Mouse (Mus musculus): ENCODE results near the gene Ppie. TPM values are rescaled to one million over a fixed set of nuclear protein-coding genes. Genes with fewer than 3 reads are reported as not detected.
"Not testable (repeated sequence)": the region's sequence is repeated elsewhere in the genome, so short reads cannot be mapped to it uniquely, and the experiment has no call there.

Gene Ppie
- polyA plus RNA-seq, 1 experiment from 2014 or later, result 112 TPM

DNA sequence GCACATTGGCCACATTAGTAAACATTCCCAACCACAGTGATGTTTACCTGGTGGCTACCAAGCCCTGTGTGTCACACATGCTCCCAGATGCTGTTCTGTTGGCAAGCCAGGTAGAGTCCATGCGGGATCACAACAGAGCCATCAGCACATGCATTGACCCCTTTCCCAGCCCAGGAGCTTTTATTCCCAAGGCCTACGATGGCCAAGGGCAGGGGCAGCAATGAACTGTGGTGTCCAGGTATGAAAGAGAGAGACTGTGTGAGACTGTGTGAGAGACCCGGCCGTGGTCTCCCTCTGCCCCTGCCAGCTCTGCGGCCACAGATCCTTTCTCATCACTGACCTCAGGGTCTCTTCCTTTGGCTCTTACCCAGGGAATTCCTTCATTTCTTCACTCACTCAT lies 31.7 kb downstream of the Ppie start:
- no peak for DNase-seq (ENCODE audit: low spot score)
- Histone ChIP-seq H3K27me3 (replicated peaks; ENCODE audit: control insufficient read depth, insufficient read depth, low read length) (peaks cover 32% of the 10 kb centered on the region), H3K4me1 (replicated peaks; ENCODE audit: control insufficient read depth, insufficient read depth, low read length) (peaks cover 7% of the 10 kb centered on the region; the same call in 1 of the 2 replicates), H3K27ac (ENCODE audit: low read depth) (no peak overlapping the region), H3K4me2 (ENCODE audit: low read length) (no peak overlapping the region), H3K9me3 (ENCODE audit: control insufficient read depth, low read length) (no peaks in the 10 kb centered on the region), H3K9ac (ENCODE audit: low read length) (no peak overlapping the region), H3K36me3 (ENCODE audit: control insufficient read depth, insufficient read depth, low read length) (no peaks in the 10 kb centered on the region), H3K4me3 (ENCODE audit: low read depth, low read length) (no peak overlapping the region)
- no peak for ATAC-seq (replicated peaks; ENCODE audit: low FRiP score, low TSS enrichment, low read depth)
- WGBS, result 88% methylated on average over 5 of the region's 5 CpGs

DNA sequence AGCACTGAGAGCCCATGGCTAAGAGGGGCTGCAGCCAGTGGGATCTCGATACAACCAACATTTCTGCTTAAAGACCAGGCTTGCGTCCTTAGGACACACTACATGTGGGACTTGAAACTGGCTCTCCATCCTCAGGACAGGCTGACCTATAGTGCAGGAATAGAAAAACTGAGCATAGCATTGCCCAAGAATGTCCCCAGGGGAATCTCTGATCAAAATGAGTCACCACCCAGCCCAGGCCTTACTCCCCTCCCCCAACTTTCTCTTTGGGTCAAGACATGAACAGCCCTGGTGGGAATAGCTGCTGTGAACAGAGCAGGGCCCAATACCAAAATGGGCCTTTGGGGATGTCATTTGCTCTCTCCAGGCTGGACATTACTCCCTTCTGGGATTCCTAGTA lies 32.9 kb downstream of the Ppie start:
- H3K4me3 ChIP-seq (ENCODE audit: low read depth, low read length), result no peak overlapping the region
- H3K4me1 ChIP-seq (replicated peaks; ENCODE audit: control insufficient read depth, insufficient read depth, low read length), result peaks cover 7% of the 10 kb centered on the region; the same call in 1 of the 2 replicates
- 82% methylated on average over 2 of the region's 2 CpGs for WGBS
- H3K9ac ChIP-seq (ENCODE audit: low read length), result no peak overlapping the region
- H3K4me2 ChIP-seq (ENCODE audit: low read length), result no peak overlapping the region
- DNase-seq (ENCODE audit: low spot score) (no peak), ATAC-seq (replicated peaks; ENCODE audit: low FRiP score, low TSS enrichment, low read depth) (no peak)
- no peaks in the 10 kb centered on the region for H3K9me3 ChIP-seq (ENCODE audit: control insufficient read depth, low read length)
- H3K27ac ChIP-seq (ENCODE audit: low read depth), result no peak overlapping the region
- peaks cover 35% of the 10 kb centered on the region for H3K27me3 ChIP-seq (replicated peaks; ENCODE audit: control insufficient read depth, insufficient read depth, low read length)
- H3K36me3 ChIP-seq (ENCODE audit: control insufficient read depth, insufficient read depth, low read length), result no peaks in the 10 kb centered on the region

DNA sequence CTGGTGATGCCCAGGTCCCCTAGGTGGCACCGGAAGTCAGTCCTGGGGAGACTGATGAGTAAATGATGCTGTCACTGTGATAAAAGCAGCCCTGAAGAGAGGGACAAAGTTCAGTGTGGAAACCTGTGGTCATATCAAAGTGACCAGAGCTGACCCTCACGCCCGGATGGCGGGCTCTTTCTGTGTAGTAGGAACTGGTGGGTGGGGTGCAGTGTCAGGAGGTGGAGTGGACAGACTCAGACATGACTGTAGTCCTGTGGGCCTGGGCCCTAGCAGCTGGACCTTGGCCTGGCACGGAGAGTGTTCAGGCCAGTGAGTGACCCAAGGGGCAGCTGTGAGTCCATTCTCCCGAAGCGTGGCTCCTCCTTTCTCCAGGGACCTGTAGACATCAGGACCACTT lies 33.8 kb downstream of the Ppie start:
- H3K9me3 ChIP-seq (ENCODE audit: control insufficient read depth, low read length); H3K4me2 ChIP-seq (ENCODE audit: low read length); H3K36me3 ChIP-seq (ENCODE audit: control insufficient read depth, insufficient read depth, low read length); DNase-seq (ENCODE audit: low spot score); H3K4me3 ChIP-seq (ENCODE audit: low read depth, low read length); H3K27ac ChIP-seq (ENCODE audit: low read depth); ATAC-seq (replicated peaks; ENCODE audit: low FRiP score, low TSS enrichment, low read depth); H3K9ac ChIP-seq (ENCODE audit: low read length); H3K4me1 ChIP-seq (replicated peaks; ENCODE audit: control insufficient read depth, insufficient read depth, low read length): not testable (repeated sequence)
- H3K27me3 ChIP-seq (replicated peaks; ENCODE audit: control insufficient read depth, insufficient read depth, low read length), result peaks cover 35% of the 10 kb centered on the region
- whole genome bisulfite sequencing, result 82% methylated on average over 6 of the region's 7 CpGs

DNA sequence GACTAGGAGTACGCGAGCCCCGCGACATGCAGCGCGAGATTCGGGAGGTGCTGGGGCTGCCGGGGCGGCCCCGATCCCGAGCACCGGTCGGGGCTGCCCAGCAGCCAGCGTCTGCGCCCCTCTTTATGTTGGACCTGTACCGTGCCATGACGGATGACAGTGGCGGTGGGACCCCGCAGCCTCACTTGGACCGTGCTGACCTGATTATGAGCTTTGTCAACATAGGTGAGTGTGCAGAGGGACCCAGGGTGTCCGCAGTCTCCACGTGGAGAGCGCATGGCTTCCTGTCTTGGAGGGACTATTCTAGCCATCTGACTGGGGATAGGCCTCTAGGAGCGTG lies 34.3 kb downstream of the Ppie start:
- Histone ChIP-seq H3K4me1 (replicated peaks; ENCODE audit: control insufficient read depth, insufficient read depth, low read length) (peaks cover 7% of the 10 kb centered on the region; the same call in 1 of the 2 replicates), H3K9me3 (ENCODE audit: control insufficient read depth, low read length) (no peaks in the 10 kb centered on the region), H3K27me3 (replicated peaks; ENCODE audit: control insufficient read depth, insufficient read depth, low read length) (peaks cover 35% of the 10 kb centered on the region), H3K4me3 (ENCODE audit: low read depth, low read length) (peak overlapping the region; percentile 20), H3K27ac (ENCODE audit: low read depth) (no peak overlapping the region), H3K36me3 (ENCODE audit: control insufficient read depth, insufficient read depth, low read length) (no peaks in the 10 kb centered on the region), H3K9ac (ENCODE audit: low read length) (no peak overlapping the region), H3K4me2 (ENCODE audit: low read length) (peak overlapping the region; percentile 48)
- ATAC-seq (replicated peaks; ENCODE audit: low FRiP score, low TSS enrichment, low read depth) (peak; percentile 29), DNase-seq (ENCODE audit: low spot score) (no peak)
- 26% methylated on average over 24 of the region's 24 CpGs for WGBS

DNA sequence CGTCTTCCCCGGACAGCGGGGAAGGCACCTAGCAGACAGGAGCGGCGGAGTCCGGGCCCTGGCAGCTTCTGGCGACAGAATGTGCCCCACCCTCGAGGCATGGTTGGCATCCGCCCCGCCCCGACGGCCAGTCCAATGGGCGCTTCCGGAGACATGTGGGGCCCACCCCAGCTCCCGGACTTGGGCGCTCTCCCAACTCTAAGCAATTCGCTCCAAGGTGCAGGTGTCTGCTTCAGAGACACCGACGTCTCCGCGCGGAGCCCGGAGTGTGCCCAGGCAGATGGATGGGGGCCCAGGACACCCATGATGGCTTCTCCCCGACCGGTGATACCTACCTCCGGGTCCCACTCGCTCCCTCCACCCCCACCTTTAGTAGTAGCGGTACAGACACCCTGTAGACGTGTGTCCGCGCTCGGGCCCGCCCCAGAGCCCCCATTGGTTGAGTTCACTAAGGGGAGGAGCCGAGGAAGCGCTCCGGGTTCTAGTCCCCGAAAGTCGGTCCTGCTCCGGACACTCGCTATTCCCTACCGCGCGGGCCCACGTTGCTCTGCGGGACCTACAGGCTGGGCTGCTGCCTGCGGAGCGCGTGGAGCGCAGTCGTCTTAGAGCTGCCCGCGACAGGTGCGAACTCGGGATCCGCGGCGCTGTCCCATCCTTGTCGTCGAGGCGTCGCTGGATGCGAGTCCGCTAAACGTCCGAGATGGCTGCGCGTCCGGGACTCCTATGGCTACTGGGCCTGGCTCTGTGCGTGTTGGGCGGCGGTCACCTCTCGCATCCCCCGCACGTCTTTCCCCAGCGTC lies 34.9 kb downstream of the Ppie start, which contains the start of gene Bmp8b:
Bmp8b (plus strand) TSS at position 515 of the 800 bp plus-strand sequence.
- no peaks in the 10 kb centered on the region for H3K9me3 ChIP-seq (ENCODE audit: control insufficient read depth, low read length)
- peaks cover 35% of the 10 kb centered on the region for H3K27me3 ChIP-seq (replicated peaks; ENCODE audit: control insufficient read depth, insufficient read depth, low read length)
- H3K4me2 ChIP-seq (ENCODE audit: low read length), result peak within 1 kb of the TSS; percentile 48
- peaks cover 7% of the 10 kb centered on the region; the same call in 1 of the 2 replicates for H3K4me1 ChIP-seq (replicated peaks; ENCODE audit: control insufficient read depth, insufficient read depth, low read length)
- no peak within 1 kb of the TSS for H3K27ac ChIP-seq (ENCODE audit: low read depth)
- peak within 1 kb of the TSS; percentile 20 for H3K4me3 ChIP-seq (ENCODE audit: low read depth, low read length)
- peak; percentile 66; the same call in 1 of the 2 replicates for ATAC-seq (replicated peaks; ENCODE audit: low FRiP score, low TSS enrichment, low read depth)
- H3K9ac ChIP-seq (ENCODE audit: low read length), result no peak within 1 kb of the TSS
- DNase-seq (ENCODE audit: low spot score), result peak; percentile 68
- H3K36me3 ChIP-seq (ENCODE audit: control insufficient read depth, insufficient read depth, low read length), result no peaks in the 10 kb centered on the region
- WGBS, result 6% methylated on average over 75 of the region's 75 CpGs

DNA sequence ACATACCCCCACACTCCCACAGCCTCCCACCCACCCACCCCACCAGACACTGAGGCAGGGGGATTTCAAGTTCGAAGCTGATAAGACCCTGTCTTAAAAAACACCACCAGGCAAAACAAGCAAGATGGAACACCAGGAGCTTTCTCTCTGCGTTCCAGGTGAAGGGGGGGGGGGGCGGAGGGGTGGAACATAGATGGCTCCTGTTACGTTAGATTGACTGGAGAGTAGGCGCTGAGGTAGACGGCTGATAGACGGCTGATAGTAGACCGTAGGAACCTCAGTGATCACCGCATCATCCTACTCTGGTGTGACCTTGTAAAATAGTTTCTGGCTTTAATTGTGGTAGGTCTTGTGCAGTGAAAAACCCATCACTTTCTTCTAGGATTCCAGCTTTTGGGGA lies 45.9 kb downstream of the Ppie start:
- Histone ChIP-seq H3K9me3 (ENCODE audit: control insufficient read depth, low read length) (no peaks in the 10 kb centered on the region), H3K4me1 (replicated peaks; ENCODE audit: control insufficient read depth, insufficient read depth, low read length) (0 out of 2 replicates have a peak, but pooled peaks cover 4% of the 10 kb centered on the region), H3K4me2 (ENCODE audit: low read length) (no peak overlapping the region; the same call in 1 of the 2 replicates), H3K9ac (ENCODE audit: low read length) (no peak overlapping the region), H3K27me3 (replicated peaks; ENCODE audit: control insufficient read depth, insufficient read depth, low read length) (no peaks in the 10 kb centered on the region), H3K4me3 (ENCODE audit: low read depth, low read length) (no peak overlapping the region), H3K27ac (ENCODE audit: low read depth) (no peak overlapping the region), H3K36me3 (ENCODE audit: control insufficient read depth, insufficient read depth, low read length) (no peaks in the 10 kb centered on the region)
- 46% methylated on average over 8 of the region's 9 CpGs for WGBS
- DNase-seq (ENCODE audit: low spot score) (no peak), ATAC-seq (replicated peaks; ENCODE audit: low FRiP score, low TSS enrichment, low read depth) (0 out of 2 replicates have a peak, but pooled peaks have one; percentile 13)

DNA sequence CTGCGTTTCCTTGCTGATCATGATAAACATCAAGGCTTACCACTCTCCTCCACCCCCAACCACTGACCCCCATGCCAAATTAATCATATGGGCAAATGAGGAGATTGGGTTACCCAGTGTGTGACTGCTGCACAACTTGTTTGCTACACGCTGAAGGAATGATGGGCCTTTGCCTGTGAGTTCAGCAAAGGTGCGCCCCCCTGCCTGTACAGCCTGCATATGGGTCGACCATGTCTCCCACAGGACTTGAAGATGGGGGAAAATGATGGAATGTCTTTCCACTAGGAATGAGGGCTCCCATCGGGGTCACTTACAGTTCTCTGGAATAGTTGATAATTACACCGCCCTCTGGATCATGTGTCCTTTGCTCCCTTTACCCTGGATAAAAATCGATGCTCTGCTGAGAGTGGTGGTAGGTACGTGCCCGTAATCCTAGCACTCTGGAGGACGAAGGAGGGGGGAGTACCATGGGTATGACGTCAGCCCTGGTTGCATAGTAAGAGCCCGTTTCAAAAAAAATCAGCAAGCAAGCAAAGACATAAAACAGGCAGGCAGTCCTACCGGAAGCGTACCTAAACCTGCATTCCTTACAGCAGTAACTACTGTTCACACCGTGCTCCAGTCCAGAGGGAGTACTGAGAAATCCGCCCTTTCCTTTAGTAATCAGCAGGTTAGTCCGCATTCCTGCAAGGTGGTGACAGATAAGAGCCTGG lies 46.5 kb downstream of the Ppie start:
- no peaks in the 10 kb centered on the region for H3K9me3 ChIP-seq (ENCODE audit: control insufficient read depth, low read length)
- peak overlapping the region; percentile 43; the same call in 1 of the 2 replicates for H3K27ac ChIP-seq (ENCODE audit: low read depth)
- no peaks in the 10 kb centered on the region for H3K36me3 ChIP-seq (ENCODE audit: control insufficient read depth, insufficient read depth, low read length)
- 0 out of 2 replicates have a peak, but pooled peaks cover 4% of the 10 kb centered on the region for H3K4me1 ChIP-seq (replicated peaks; ENCODE audit: control insufficient read depth, insufficient read depth, low read length)
- 34% methylated on average over 17 of the region's 17 CpGs for WGBS
- peak overlapping the region; percentile 10; the same call in 1 of the 2 replicates for H3K4me3 ChIP-seq (ENCODE audit: low read depth, low read length)
- H3K4me2 ChIP-seq (ENCODE audit: low read length), result peak overlapping the region; percentile 38
- DNase-seq (ENCODE audit: low spot score) (peak; percentile 70), ATAC-seq (replicated peaks; ENCODE audit: low FRiP score, low TSS enrichment, low read depth) (peak; percentile 89)
- H3K9ac ChIP-seq (ENCODE audit: low read length), result no peak overlapping the region
- H3K27me3 ChIP-seq (replicated peaks; ENCODE audit: control insufficient read depth, insufficient read depth, low read length), result no peaks in the 10 kb centered on the region

DNA sequence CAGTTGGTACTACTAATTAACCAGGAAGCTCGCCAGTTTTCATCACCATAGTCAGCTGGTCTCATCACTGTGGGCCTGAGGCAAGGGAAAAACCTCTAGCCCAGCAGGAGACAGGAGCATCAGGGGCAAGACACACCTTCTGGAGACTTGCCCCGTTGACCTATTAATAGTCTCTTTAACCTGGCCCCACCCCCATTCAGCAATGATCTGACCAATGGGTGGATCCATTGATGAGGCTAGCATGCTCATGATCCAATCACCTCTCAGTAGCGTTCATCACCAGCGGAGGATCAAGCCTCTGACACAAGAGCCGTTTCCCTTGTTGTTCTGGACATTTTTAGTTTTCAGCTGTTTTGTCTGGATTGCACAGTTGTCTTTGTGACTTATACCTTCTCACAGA lies 47.1 kb downstream of the Ppie start:
- peak; percentile 1; the same call in 1 of the 2 replicates for ATAC-seq (replicated peaks; ENCODE audit: low FRiP score, low TSS enrichment, low read depth)

More for the DNA sequence above, 47.1 kb downstream of the Ppie start:
- Histone ChIP-seq H3K27me3 (replicated peaks; ENCODE audit: control insufficient read depth, insufficient read depth, low read length) (no peaks in the 10 kb centered on the region), H3K4me1 (replicated peaks; ENCODE audit: control insufficient read depth, insufficient read depth, low read length) (0 out of 2 replicates have a peak, but pooled peaks cover 4% of the 10 kb centered on the region), H3K9ac (ENCODE audit: low read length) (no peak overlapping the region), H3K4me3 (ENCODE audit: low read depth, low read length) (no peak overlapping the region), H3K27ac (ENCODE audit: low read depth) (no peak overlapping the region; the same call in 1 of the 2 replicates), H3K36me3 (ENCODE audit: control insufficient read depth, insufficient read depth, low read length) (no peaks in the 10 kb centered on the region), H3K9me3 (ENCODE audit: control insufficient read depth, low read length) (no peaks in the 10 kb centered on the region), H3K4me2 (ENCODE audit: low read length) (no peak overlapping the region; the same call in 1 of the 2 replicates)
- DNase-seq (ENCODE audit: low spot score), result no peak
- 71% methylated on average over 5 of the region's 5 CpGs for WGBS

All from intestine, embryonic 14.5 days (tissue).